Mouse (Mus musculus): ENCODE results near the gene Kif5a. TPM values are rescaled to one million over a fixed set of nuclear protein-coding genes. Genes with fewer than 3 reads are reported as not detected.

Gene Kif5a
- polyA plus RNA-seq, 1 experiment from 2014 or later = 0.08 TPM

DNA sequence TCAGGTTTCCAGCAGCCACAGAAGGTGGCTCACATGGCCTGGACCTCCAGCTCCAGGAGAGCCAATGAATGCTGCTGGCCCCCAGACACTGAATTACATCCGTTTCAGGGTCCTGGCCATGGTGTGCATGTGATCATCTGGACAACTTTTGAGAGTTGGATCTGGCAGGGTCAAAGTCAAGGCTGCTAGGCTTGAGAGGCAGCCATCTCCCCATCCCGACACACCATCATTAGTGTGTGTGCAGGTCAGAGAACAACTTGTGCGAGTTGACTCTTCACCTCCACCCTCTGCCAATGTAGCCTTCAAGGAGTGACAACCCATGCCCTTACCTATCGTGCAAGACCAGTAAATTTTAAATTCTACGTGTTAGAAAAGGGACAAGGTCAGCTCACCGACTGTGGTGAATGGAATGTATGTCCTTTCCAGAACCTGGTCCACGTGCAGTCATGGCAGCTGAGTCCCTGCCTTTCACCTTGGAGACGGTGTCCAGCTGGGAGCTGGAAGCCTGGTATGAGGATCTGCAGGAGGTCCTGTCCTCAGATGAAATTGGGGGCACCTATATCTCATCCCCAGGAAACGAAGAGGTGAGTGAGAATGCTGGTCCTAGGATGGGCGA is 31.9 kb upstream of the Kif5a start:
- Histone ChIP-seq H3K36me3 (peaks cover 80% of the 10 kb centered on the region), H3K4me1 (peaks cover 40% of the 10 kb centered on the region), H3K4me2 (no peak overlapping the region), H3K27me3 (replicated peaks) (no peaks in the 10 kb centered on the region), H3K27ac (0 out of 2 replicates have a peak overlapping the region, but pooled peaks have one; percentile 37), H3K9me3 (replicated peaks) (no peaks in the 10 kb centered on the region), H3K9ac (no peak overlapping the region), H3K4me3 (no peak overlapping the region)
- ATAC-seq = no peak
- WGBS (ENCODE audit: insufficient replicate concordance) = 88% methylated on average over 10 of the region's 10 CpGs

DNA sequence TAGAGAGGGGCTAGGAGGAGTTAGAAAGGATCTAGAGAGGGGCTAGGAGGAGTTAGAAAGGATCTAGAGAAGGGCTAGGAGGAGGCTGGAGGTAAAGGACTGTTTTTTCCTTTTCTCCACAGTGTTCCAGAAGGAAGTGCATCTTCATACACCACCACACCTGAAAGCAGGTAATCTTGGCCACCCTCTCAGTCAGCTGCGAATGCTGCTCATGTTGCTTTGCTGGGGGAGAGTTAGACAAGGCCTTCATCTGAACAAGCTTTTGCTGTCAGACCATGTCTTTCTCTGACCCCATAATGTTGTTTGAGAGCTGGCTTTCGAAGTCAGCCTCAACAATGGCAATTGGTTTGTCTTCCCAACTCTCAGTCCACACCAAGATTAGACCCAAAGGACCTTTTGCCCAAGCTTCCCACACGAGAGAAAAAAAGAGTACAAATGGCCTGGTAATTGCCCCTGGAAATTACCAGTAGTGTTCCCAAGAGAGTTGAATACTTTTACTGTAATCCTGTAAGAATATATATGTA is 30.5 kb upstream of the Kif5a start:
- H3K4me2 ChIP-seq = peak overlapping the region; percentile 95
- H3K4me1 ChIP-seq = peaks cover 49% of the 10 kb centered on the region
- peak overlapping the region; percentile 80; the same call in 1 of the 2 replicates for H3K4me3 ChIP-seq
- ATAC-seq = no peak
- H3K9me3 ChIP-seq (replicated peaks) = no peaks in the 10 kb centered on the region
- peak overlapping the region; percentile 98 for H3K27ac ChIP-seq
- peak overlapping the region; percentile 87 for H3K9ac ChIP-seq
- peaks cover 67% of the 10 kb centered on the region for H3K36me3 ChIP-seq
- WGBS (ENCODE audit: insufficient replicate concordance) = 79% methylated on average over 3 of the region's 3 CpGs
- no peaks in the 10 kb centered on the region for H3K27me3 ChIP-seq (replicated peaks)

DNA sequence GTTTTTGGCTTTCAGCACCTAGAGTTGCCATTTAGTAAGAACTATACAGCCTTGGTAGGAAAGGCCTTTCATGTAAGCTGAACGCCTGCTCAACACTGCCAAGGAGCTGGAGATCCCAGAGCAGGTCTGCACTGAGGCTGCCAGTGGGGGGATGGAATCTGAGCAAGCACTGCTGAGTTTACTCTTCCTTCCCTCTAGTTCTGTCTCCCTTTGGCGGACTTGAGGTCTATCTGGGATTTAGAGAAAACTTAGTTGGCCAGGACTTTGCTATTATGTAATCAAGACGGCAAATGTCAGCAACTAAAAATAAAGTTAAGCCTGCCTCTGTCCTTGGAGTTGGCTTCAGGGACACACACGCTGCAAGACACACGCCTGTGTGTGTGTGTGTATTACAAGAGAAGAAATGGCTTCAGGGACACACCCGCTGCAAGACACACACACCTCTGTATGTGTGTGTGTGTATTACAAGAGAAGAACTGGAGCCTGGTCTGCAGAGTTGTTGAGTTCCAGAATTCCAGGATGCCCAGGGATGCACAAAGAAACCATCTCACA is 29.9 kb upstream of the Kif5a start:
- Histone ChIP-seq H3K9ac (peak overlapping the region; percentile 87), H3K4me1 (peaks cover 50% of the 10 kb centered on the region), H3K4me3 (peak overlapping the region; percentile 80), H3K27me3 (replicated peaks) (no peaks in the 10 kb centered on the region), H3K27ac (peak overlapping the region; percentile 98), H3K36me3 (peaks cover 61% of the 10 kb centered on the region), H3K4me2 (peak overlapping the region; percentile 95), H3K9me3 (replicated peaks) (no peaks in the 10 kb centered on the region)
- no peak for ATAC-seq
- 77% methylated on average over 6 of the region's 6 CpGs for WGBS (ENCODE audit: insufficient replicate concordance)

DNA sequence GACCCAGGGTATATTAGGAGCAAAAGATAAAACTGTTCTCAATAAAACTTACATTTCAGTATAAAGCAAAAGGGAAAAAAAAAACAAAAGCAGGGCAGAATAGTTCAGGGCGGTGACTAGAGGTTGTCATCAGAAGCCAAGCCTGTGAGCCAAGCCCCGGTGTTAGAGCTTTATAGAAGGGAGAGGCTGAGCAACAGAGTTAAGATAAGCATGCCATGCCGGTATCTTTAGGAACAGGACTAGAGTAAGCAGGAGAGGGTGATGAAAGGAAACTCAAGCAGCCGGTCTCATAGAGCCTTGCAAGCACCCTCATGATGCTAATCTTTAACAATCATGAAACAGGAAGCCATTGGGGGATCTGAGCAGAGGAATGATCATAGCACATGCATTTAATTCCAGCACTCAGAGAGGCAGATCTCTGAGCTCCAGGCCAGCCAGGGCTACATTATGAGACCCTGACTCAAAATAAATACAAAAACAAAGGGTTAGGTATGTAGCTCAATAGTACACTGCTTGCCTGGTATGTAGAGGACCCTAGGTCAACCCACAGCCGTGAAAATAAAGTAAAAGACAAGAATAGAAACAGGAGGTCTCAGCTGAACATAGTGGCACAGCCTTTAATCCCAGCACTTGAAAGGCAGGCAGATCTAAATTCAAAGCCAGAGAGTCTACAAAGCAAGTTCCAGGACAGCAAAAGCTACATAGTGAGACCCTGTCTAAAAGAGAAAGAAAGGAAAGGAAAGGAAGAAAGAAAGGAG is 28.9 kb upstream of the Kif5a start:
- ATAC-seq = peak; percentile 66
- H3K36me3 ChIP-seq = peaks cover 57% of the 10 kb centered on the region
- peaks cover 60% of the 10 kb centered on the region for H3K4me1 ChIP-seq

DNA sequence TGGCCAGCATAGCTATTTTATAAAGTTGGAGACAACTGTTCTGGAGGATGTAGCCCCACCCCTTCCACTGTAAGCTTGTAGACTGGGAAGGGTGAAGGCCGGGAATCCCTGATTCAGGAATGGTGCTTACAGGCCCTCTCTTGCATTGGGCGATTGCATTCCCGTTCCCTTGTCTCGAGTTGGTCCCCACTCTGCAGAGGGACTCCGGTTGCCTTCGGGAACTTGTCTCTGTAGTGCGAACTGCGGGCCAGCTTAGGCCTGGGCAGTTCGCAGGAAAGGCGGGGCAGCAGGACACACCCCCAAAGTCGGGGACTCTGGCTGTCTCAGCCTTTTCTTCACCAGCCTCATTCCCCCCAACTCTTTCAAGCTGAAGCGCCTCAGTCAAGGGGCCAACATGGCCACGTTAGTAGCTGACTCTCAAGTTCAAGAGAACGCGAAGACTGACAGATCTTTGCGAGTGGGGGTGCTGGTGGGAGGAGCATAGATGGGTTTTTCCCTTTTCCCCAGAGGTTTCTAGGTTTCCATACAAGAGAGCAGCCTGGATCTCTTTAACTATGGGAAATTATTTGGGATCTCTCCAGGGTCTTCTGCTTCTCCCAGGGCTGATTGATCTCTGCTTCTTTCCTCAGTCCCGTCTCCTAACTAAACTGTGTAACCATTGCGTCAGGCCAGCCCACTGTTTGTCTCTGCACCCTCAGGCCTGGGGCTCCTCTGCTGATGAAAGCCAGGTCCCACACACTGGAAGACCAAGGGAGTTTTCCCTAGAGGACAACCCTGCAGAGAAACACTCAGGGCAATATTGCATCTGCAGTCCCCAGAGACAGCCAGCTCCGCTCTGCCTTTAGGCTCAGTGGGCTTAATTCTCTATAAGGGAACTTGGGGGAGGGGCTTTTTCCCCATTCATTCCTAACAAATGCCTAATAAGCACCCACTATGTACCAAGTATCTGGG is 28.1 kb upstream of the Kif5a start:
- H3K27ac ChIP-seq = peak overlapping the region; percentile 98
- 2% methylated on average over 19 of the region's 19 CpGs for WGBS (ENCODE audit: insufficient replicate concordance)
- H3K4me3 ChIP-seq = peak overlapping the region; percentile 80
- H3K4me1 ChIP-seq = peaks cover 64% of the 10 kb centered on the region
- H3K4me2 ChIP-seq = peak overlapping the region; percentile 95
- H3K27me3 ChIP-seq (replicated peaks) = no peaks in the 10 kb centered on the region
- peak; percentile 38 for ATAC-seq
- no peaks in the 10 kb centered on the region for H3K9me3 ChIP-seq (replicated peaks)
- H3K9ac ChIP-seq = peak overlapping the region; percentile 87
- H3K36me3 ChIP-seq = peaks cover 57% of the 10 kb centered on the region

More for the DNA sequence above, 28.9 kb upstream of the Kif5a start:
- H3K9me3 ChIP-seq (replicated peaks) = no peaks in the 10 kb centered on the region
- no peaks in the 10 kb centered on the region for H3K27me3 ChIP-seq (replicated peaks)
- peak overlapping the region; percentile 87 for H3K9ac ChIP-seq
- H3K4me3 ChIP-seq = peak overlapping the region; percentile 80
- H3K4me2 ChIP-seq = peak overlapping the region; percentile 95
- H3K27ac ChIP-seq = peak overlapping the region; percentile 98
- 2% methylated on average over 5 of the region's 5 CpGs for WGBS (ENCODE audit: insufficient replicate concordance)

DNA sequence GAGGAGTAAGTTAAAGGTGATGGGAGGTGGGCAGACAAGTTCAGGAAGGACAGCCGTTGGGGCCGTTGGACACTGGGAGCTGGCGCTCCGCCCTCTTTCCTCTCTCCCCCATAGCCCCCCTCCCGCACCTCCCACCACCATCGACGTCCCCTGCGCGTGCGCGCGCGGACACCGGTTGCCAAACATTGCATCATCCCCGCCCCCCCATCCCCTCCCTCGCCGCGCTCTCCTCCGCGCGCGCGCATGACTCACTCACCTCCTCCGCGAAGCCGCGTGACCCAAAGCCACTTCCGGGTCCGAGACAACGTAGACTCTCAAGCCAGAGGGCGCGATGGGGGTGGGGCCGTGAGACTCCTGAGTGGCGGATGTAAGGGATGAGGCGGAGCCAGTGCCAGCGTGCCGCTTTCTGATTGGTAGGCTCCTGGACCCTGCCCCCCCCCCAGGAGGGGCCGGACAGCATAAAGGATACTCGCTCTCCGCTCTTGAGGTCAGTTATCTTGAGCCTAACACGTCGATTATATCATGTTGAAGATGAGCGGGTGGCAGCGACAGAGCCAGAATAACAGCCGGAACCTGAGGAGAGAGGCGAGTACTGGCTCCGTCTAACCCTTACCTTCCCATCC is 27.3 kb upstream of the Kif5a start:
- under 1% methylated on average over 43 of the region's 47 CpGs for WGBS (ENCODE audit: insufficient replicate concordance)

DNA sequence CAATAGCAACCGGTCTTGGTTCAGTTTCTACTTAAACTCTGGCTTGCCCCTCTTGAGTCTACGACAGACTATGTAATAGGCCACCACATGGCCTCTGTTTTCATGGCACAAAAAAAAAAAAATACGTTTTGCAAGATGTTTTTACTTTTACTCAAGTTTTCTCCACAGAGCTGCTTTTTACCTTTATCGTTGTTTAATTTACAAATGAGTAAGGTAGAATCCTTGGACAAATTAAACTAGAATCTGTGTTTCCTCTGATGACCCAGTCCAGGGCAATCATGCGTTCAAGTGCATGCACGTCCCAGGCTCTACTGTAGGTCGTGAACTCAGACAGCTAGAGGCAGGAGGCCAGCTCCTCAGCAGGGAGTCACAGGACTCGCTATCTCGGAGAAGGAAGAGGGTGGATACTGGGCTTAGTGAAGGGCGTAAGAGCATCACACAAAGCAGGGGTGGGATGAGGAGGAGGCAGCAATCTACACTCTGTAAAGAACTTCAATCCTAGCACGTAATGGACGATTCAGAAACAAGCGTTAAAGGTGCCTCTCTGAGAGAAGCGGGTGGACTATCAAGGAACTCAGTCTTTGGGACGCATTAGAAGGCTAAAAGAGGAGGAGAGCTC is 26.5 kb upstream of the Kif5a start:
- Histone ChIP-seq H3K4me2 (peak overlapping the region; percentile 95), H3K27ac (peak overlapping the region; percentile 98), H3K27me3 (replicated peaks) (no peaks in the 10 kb centered on the region), H3K36me3 (peaks cover 57% of the 10 kb centered on the region), H3K9ac (peak overlapping the region; percentile 87), H3K4me1 (peaks cover 76% of the 10 kb centered on the region), H3K9me3 (replicated peaks) (no peaks in the 10 kb centered on the region), H3K4me3 (peak overlapping the region; percentile 80)
- WGBS (ENCODE audit: insufficient replicate concordance) = under 1% methylated on average over 15 of the region's 15 CpGs
- peak; percentile 36 for ATAC-seq

More for the DNA sequence above, 27.3 kb upstream of the Kif5a start:
- Histone ChIP-seq H3K27ac (peak overlapping the region; percentile 98), H3K9ac (peak overlapping the region; percentile 87), H3K4me2 (peak overlapping the region; percentile 95), H3K27me3 (replicated peaks) (no peaks in the 10 kb centered on the region), H3K36me3 (peaks cover 57% of the 10 kb centered on the region), H3K4me1 (peaks cover 71% of the 10 kb centered on the region), H3K4me3 (peak overlapping the region; percentile 80), H3K9me3 (replicated peaks) (no peaks in the 10 kb centered on the region)
- ATAC-seq = peak; percentile 82

DNA sequence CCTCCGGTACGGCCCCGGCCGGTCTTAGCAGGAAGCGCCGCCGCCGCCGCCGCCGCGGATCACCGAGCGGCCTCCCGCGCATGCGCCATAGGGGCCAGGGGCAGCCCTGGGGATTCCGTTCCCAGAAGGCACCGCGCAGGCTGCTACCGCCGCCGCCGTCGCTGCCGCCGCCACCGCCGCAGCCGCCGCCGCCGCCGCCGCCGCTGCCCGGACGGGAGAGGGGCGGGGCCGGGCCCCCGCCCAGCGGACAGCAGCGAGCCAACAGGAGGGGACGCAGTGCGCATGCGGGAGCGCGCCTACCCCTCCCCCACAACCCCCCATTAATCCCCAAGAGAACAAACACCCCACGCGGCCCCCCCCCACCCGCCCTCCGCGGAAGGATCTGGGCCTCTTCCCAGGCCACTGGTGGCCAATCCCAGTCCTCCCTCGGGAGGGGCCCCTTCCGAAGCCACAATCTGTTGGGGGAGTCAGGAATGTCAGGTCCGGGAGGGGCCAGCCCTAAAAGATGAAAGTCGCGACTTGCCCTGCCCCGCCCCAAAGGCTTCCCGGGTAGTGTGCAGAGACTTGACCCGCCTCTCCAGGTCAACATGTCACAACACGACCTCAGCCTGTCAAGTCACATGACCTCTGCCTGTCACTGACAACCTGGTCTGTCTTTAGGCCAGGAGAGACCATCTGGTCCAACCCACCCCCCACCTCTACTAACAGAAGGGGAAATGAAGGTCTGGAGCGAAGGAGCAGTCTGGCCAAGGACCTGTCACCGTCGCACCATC is 25.8 kb upstream of the Kif5a start, which contains the start of gene Mbd6:
Gene Mbd6 (minus strand): TSS at position 219 of the 773 bp plus-strand sequence.
- H3K27ac ChIP-seq = peak within 1 kb of the TSS; percentile 98
- peak within 1 kb of the TSS; percentile 80 for H3K4me3 ChIP-seq
- H3K27me3 ChIP-seq (replicated peaks) = no peaks in the 10 kb centered on the region
- no peaks in the 10 kb centered on the region for H3K9me3 ChIP-seq (replicated peaks)
- peak within 1 kb of the TSS; percentile 95 for H3K4me2 ChIP-seq
- under 1% methylated on average over 41 of the region's 65 CpGs for WGBS (ENCODE audit: insufficient replicate concordance)
- peak; percentile 55 for ATAC-seq
- H3K4me1 ChIP-seq = peaks cover 70% of the 10 kb centered on the region
- H3K9ac ChIP-seq = peak within 1 kb of the TSS; percentile 87
- H3K36me3 ChIP-seq = peaks cover 57% of the 10 kb centered on the region

DNA sequence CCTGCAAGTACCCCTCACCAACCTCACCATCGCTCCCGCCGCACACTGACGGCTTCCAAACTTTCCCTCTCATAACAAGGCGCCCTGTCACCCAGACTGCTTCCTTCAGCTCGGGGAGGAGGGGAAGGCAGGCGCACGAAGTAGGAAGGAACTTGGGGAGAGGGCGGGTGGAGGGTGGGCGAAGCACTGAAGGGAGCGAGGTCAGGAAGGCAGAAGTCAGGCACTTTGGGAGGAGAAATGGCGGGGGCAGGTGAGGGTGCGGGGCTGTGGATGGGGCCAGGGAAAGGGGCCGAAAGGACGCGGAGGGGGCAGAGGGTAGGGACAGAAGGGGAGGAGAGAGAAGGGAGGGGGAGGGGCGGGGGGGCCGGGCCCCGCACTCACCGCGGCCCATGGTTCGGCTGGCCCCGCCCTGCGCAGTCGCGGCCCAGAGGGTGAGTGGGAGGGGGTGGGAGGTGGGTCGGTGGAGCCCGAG is 25.2 kb upstream of the Kif5a start:
- H3K27ac ChIP-seq = peak overlapping the region; percentile 98
- peaks cover 64% of the 10 kb centered on the region for H3K4me1 ChIP-seq

DNA sequence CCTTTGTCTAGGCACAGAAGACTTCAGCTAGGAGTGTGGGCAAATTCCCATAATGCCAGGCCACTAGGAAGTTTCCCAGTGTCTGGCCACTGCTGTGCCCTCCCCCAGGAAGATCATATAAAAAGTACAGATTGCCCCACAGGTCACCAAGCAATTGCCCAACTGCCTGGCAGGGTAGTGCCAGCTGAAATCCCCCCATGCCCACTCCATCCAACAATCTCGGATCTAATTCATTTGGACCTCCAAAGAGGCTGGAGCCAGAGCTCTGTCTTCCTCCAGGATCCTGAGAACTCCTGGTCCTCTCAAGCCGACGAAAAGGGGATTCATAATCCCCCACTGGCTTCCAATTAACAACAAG is 24.8 kb upstream of the Kif5a start:
- 5% methylated on average over 3 of the region's 3 CpGs for WGBS (ENCODE audit: insufficient replicate concordance)
- H3K27me3 ChIP-seq (replicated peaks) = no peaks in the 10 kb centered on the region
- peaks cover 57% of the 10 kb centered on the region for H3K36me3 ChIP-seq
- H3K4me1 ChIP-seq = peaks cover 59% of the 10 kb centered on the region
- peak overlapping the region; percentile 98 for H3K27ac ChIP-seq
- peak overlapping the region; percentile 80 for H3K4me3 ChIP-seq
- H3K9me3 ChIP-seq (replicated peaks) = no peaks in the 10 kb centered on the region
- no peak for ATAC-seq
- H3K9ac ChIP-seq = peak overlapping the region; percentile 87
- peak overlapping the region; percentile 95 for H3K4me2 ChIP-seq

More for the DNA sequence above, 25.2 kb upstream of the Kif5a start:
- 2% methylated on average over 16 of the region's 28 CpGs for whole genome bisulfite sequencing (ENCODE audit: insufficient replicate concordance)
- Histone ChIP-seq H3K27me3 (replicated peaks) (no peaks in the 10 kb centered on the region), H3K4me2 (peak overlapping the region; percentile 95), H3K9ac (peak overlapping the region; percentile 87), H3K9me3 (replicated peaks) (no peaks in the 10 kb centered on the region), H3K36me3 (peaks cover 57% of the 10 kb centered on the region), H3K4me3 (peak overlapping the region; percentile 80)
- ATAC-seq = peak; percentile 0; the same call in 1 of the 2 replicates
